Mouse (Mus musculus) intestine, embryonic 16.5 days (tissue): ENCODE measurements around the gene Nbea. TPM values are rescaled to one million over a fixed set of nuclear protein-coding genes. Genes with fewer than 3 reads are reported as not detected.
"Not testable (repeated sequence)": the region's sequence is repeated elsewhere in the genome, so short reads cannot be mapped to it uniquely, and the experiment has no call there.

Source experiments
- ATAC-seq: fragments of 200-750 bp; cut with Nextera tagmentation; 2 replicates; pipeline ENCODE4 v1.8.0; 2017; ENCODE audit warnings: moderate TSS enrichment, moderate library complexity
- H3K27ac ChIP-seq: fragments of 300-500 bp; sonication (generic); 2 replicates; pipeline ENCODE4 v1.5.1; 2014; ENCODE audit warnings: mild to moderate bottlenecking, low read length
- H3K27me3 ChIP-seq: fragments of 300-500 bp; sonication (generic); replicated peaks from 2 replicates; pipeline ENCODE4 v1.6.1; 2014; ENCODE audit warnings: low read length, control low read depth, mixed read lengths; ENCODE audit not compliant: control insufficient read depth, insufficient read depth
- H3K36me3 ChIP-seq: fragments of 300-500 bp; sonication (generic); 2 replicates; pipeline ENCODE4 v1.6.1; 2014; ENCODE audit warnings: low read length, control low read depth; ENCODE audit not compliant: control insufficient read depth, insufficient read depth
- H3K4me1 ChIP-seq: fragments of 300-500 bp; sonication (generic); 2 replicates; pipeline ENCODE4 v1.6.1; 2014; ENCODE audit warnings: low read length, control low read depth, mixed read lengths; ENCODE audit not compliant: control insufficient read depth, insufficient read depth
- H3K4me2 ChIP-seq: fragments of 300-500 bp; sonication (generic); 2 replicates; pipeline ENCODE4 v1.6.1; 2014; ENCODE audit warnings: low read depth, low read length, control low read depth
- H3K4me3 ChIP-seq: fragments of 300-500 bp; sonication (generic); 2 replicates; pipeline ENCODE4 v1.5.1; 2014; ENCODE audit warnings: mild to moderate bottlenecking, low read length
- H3K9ac ChIP-seq: fragments of 300-500 bp; sonication (generic); 2 replicates; pipeline ENCODE4 v1.6.1; 2014; ENCODE audit warnings: low read depth, low read length
- H3K9me3 ChIP-seq: fragments of 300-500 bp; sonication (generic); 2 replicates; pipeline ENCODE4 v1.6.1; 2016; ENCODE audit warnings: low read length, control low read depth; ENCODE audit not compliant: control insufficient read depth
- WGBS: fragments of 180-500 bp; shearing (Covaris S2); extraction: QIAGEN DNeasy Blood & Tissue Kit; methylation state at CpG from one replicate; pipeline ENCODE4 v1.1.7; 2014; 5-methylcytosine and 5-hydroxymethylcytosine counted together
- polyA plus RNA-seq: library from polyadenylated mRNA; unstranded; fragments of >200 nt; fragmentation: Nextera tagmentation; extraction: Ambion mirVana; gene quantifications from 2 replicates; pipeline ENCODE4 v1.2.1, GENCODE M21; 2015

Nbea gene
- polyA plus RNA-seq, 1 experiment from 2014 or later: 5.6 TPM

DNA sequence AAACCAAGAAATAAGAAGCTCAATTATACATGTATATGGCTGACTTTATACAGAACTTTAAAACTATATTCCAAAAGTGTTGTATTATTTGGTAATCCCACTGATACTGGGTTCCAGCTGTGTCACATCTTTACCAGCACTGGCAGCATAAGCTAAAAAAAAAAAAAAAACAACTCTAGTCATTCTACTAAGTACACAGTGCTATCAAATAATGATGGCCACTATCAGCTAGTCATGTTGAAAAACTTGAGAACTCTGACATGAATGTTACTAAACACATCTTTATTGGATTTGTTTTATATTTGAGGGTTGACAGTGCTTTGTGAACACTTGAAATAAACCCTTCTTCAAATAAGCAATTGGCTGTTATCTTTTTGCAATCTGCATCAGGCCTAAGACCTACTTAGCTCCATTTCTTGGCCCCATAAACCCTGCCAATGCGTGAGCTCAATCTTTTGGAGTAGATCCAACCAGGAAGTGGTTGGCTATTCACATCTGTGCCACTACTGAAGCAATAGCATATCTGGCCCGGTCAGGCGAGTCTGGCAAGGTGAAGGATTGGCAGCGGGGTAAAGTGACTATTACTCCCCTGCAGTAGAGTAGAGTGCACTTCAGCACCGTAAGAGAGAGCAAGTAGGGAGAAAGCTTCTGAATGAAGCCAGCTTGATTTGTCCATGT lies 137.7 kb downstream of the Nbea start:
- Histone ChIP-seq H3K4me3 (no peak overlapping the region), H3K4me1 (no peaks in the 10 kb centered on the region), H3K27ac (no peak overlapping the region), H3K4me2 (no peak overlapping the region), H3K9ac (no peak overlapping the region), H3K27me3 (no peaks in the 10 kb centered on the region), H3K36me3 (no peaks in the 10 kb centered on the region), H3K9me3 (no peaks in the 10 kb centered on the region)
- ATAC-seq: 0 out of 2 replicates have a peak, but pooled peaks have one; percentile 38
- WGBS: 78% methylated on average over 5 of the region's 5 CpGs

DNA sequence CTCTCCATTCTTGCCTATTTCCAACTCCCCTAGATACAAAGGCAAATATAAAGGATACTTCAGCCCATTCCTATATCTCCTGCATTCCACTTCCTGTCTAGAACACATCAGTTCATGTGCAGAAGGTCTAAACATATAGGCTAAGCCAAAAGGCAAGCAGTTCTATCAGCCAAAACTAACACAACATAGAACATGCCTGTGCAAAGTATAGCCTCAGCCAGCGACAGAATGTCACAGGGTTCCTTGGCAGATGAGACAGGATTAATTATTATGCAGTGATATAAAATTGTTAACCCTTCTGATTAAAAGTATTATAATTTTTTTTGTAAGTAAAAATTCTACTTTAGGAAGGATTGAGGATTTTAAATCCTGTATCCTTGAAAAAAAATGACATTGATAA lies 140.4 kb downstream of the Nbea start:
- Histone ChIP-seq H3K4me1 (no peaks in the 10 kb centered on the region), H3K4me3 (no peak overlapping the region), H3K4me2 (no peak overlapping the region), H3K9ac (no peak overlapping the region), H3K9me3 (no peaks in the 10 kb centered on the region), H3K36me3 (no peaks in the 10 kb centered on the region), H3K27ac (no peak overlapping the region), H3K27me3 (no peaks in the 10 kb centered on the region)
- WGBS: 82% methylated on average over 1 of the region's 1 CpGs
- ATAC-seq: no peak

DNA sequence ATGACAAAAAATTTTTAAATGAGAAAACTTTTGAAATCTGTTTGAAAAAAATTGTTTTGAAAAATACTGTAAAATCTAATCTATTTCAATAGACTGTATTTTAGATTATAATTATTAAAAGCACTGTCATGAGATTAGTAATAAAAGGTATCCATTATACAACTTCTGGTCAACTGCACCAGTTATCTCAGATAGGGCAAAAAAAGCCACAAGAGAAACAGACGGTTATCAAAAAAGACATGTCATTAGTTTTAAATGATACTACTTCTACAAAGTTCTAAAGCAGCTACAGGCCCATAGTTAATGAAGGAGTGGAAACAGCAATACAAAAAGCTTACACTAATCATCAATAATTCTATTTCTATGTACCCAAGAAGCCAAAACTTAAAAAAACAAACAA lies 144.0 kb downstream of the Nbea start:
- Histone ChIP-seq H3K27ac (no peak overlapping the region), H3K4me1 (no peaks in the 10 kb centered on the region), H3K36me3 (no peaks in the 10 kb centered on the region), H3K4me2 (no peak overlapping the region), H3K9me3 (no peaks in the 10 kb centered on the region), H3K4me3 (no peak overlapping the region), H3K27me3 (no peaks in the 10 kb centered on the region), H3K9ac (no peak overlapping the region)
- 88% methylated on average over 1 of the region's 1 CpGs for WGBS
- no peak for ATAC-seq

DNA sequence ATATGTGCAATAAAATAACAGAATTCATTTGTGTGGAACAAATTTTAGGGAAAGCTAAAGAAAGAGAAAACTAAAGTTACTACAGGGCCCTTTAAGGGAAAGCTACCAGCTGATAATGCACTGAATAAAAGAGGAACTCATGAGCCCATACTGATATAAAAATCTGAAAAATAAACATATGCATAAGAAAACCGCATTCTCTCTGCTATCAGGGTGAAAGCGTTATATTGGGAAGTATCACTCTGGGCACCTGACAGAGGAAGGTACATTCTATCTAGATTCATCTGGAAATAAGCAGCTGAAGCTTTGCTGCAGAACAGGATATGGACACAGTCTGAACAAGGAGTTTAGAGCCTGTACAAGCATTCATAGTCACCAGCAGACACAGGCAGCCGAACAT lies 148.9 kb downstream of the Nbea start:
- Histone ChIP-seq H3K4me2 (no peak overlapping the region), H3K4me3 (no peak overlapping the region), H3K27me3 (no peaks in the 10 kb centered on the region), H3K9ac (no peak overlapping the region), H3K4me1 (no peaks in the 10 kb centered on the region), H3K36me3 (no peaks in the 10 kb centered on the region), H3K9me3 (no peaks in the 10 kb centered on the region), H3K27ac (no peak overlapping the region)
- WGBS: 74% methylated on average over 3 of the region's 3 CpGs
- no peak for ATAC-seq

DNA sequence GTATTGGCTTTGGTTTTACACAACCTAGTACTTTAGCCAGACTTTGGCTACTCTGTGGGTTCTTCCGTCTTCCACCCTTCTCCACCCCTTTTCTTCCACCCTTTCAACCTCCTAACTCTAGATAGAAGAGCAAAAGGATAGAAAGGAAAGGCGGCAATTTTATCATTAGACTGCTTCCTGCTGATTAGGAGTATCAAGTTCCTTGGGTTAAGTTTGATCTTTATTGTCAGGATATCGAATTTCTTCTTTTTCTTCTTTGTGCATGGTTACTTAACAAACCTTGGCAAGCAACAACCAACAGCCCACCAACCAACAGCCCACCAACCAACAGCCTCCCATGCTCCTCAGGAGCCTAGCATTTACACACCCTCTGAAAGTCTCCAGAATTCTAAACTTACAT lies 165.0 kb downstream of the Nbea start:
- 91% methylated on average over 3 of the region's 3 CpGs for WGBS
- H3K36me3 ChIP-seq: no peaks in the 10 kb centered on the region

DNA sequence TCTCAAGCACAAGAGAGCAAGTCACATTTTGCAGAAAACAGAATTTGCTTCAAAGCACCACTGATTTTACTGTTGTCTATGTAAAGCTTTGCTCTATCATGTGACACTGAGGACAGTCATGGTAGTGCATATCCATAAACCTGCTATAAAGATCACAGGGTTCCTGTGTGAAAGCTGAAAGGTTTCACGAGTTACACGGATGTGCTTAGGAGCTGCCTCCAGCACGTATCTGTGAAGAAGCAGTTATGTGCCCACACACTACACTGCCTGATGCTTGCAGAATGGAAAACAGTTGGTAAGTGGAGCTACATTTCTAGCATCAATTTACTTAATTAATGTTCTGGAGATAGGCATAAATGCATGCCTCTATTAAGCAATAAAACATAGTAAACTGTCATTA lies 172.4 kb downstream of the Nbea start:
- Histone ChIP-seq H3K27me3 (no peaks in the 10 kb centered on the region), H3K4me3 (no peak overlapping the region), H3K36me3 (no peaks in the 10 kb centered on the region), H3K27ac (no peak overlapping the region), H3K9me3 (no peaks in the 10 kb centered on the region), H3K4me1 (no peaks in the 10 kb centered on the region), H3K9ac (no peak overlapping the region), H3K4me2 (no peak overlapping the region)
- no peak for ATAC-seq
- 76% methylated on average over 3 of the region's 3 CpGs for WGBS

More for the DNA sequence above, 165.0 kb downstream of the Nbea start:
- no peak overlapping the region for H3K27ac ChIP-seq
- no peak overlapping the region for H3K4me3 ChIP-seq
- no peaks in the 10 kb centered on the region for H3K9me3 ChIP-seq
- H3K4me2 ChIP-seq: no peak overlapping the region
- H3K9ac ChIP-seq: no peak overlapping the region
- ATAC-seq: no peak
- H3K4me1 ChIP-seq: no peaks in the 10 kb centered on the region
- no peaks in the 10 kb centered on the region for H3K27me3 ChIP-seq

DNA sequence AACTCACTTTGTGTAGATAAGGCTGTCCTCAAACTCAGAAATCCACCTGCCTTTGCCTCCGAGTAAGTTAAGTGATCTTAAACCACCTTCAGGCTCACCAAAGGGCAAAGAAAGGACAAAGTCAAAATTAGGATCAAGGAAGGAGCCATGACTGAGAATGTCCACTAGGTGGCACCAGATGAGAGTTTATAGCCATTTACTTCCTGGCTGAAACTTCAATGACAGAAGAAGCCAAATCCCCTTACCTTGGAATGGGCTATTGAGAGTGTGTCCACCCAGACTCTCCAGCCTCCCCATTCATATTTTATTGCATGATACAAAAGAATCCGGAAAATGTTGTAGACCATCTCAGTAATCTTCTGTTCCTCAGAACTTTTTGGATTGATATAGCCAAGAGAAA lies 175.5 kb downstream of the Nbea start:
- ATAC-seq: no peak
- Histone ChIP-seq H3K4me2 (no peak overlapping the region), H3K9ac (no peak overlapping the region), H3K4me3 (no peak overlapping the region), H3K9me3 (no peaks in the 10 kb centered on the region), H3K27ac (no peak overlapping the region), H3K36me3 (no peaks in the 10 kb centered on the region), H3K27me3 (no peaks in the 10 kb centered on the region), H3K4me1 (no peaks in the 10 kb centered on the region)
- 20% methylated on average over 2 of the region's 2 CpGs for WGBS

DNA sequence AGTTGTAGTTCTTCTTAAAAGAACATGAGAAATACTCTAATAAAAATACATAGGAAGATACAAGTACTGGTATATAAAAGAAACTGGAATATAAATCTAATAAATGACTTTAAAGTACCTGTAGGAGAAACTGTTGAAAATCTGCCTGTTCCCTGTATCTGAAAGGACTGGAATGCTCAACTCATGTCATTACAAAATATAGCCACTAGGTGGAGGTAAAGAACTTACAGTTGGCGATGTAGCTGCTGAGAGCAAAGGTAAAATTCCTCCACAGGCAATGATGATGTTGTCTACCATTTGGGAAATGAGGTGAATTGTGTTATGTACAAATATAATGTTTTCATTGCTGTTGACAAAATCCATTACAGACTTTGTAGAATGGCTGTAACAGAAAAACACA lies 183.2 kb downstream of the Nbea start:
- no peaks in the 10 kb centered on the region for H3K36me3 ChIP-seq
- WGBS: 5% methylated on average over 1 of the region's 1 CpGs
- H3K4me2 ChIP-seq: no peak overlapping the region
- H3K27me3 ChIP-seq: no peaks in the 10 kb centered on the region
- no peaks in the 10 kb centered on the region for H3K9me3 ChIP-seq
- H3K9ac ChIP-seq: no peak overlapping the region
- no peak overlapping the region for H3K4me3 ChIP-seq
- no peaks in the 10 kb centered on the region for H3K4me1 ChIP-seq
- H3K27ac ChIP-seq: no peak overlapping the region
- ATAC-seq: no peak; the same call in 1 of the 2 replicates

DNA sequence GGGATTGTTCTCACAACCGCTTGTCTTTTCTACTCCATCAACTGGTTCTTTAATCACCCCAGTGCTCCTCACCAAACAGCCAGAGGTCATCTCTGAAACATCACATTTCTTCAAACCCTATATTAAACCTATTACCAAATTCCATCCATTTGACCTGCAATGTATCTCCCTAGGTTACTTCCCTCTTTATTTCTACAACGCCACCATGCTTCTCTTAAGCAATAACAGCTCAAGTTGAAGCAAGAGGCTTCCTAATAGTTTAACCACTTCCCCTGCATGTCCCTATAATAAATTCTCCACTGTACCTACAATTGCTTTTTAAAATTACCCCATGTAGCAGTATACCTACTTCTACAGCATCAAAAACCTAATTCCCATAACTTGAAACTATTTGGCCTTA lies 205.1 kb downstream of the Nbea start:
- Histone ChIP-seq H3K4me3 (no peak overlapping the region), H3K27me3 (no peaks in the 10 kb centered on the region), H3K9ac (no peak overlapping the region), H3K4me1 (no peaks in the 10 kb centered on the region), H3K27ac (no peak overlapping the region), H3K36me3 (no peaks in the 10 kb centered on the region), H3K9me3 (no peaks in the 10 kb centered on the region), H3K4me2 (no peak overlapping the region)
- 91% methylated on average over 2 of the region's 2 CpGs for WGBS
- no peak for ATAC-seq

DNA sequence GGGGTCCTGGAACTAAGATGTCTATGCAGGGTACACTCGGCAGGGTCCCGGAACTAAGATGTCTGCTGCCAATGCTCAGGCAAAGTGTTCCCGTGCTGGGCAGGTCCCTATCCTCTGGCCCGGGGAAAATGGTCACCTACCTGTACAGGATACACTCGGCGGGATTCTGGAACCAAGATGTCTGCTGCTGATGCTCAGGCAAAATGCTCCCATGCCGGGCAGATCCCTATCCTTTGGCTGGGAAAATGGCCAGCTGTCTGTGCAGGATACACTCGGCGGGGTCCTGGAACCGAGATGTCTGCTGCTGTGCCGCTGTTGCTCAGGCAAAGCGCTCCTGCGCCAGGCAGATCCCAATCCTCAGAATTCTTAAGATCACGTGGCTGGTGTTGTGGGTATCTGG lies 206.5 kb downstream of the Nbea start:
- H3K27me3 ChIP-seq, H3K36me3 ChIP-seq, H3K9ac ChIP-seq, H3K9me3 ChIP-seq, H3K4me1 ChIP-seq, H3K4me2 ChIP-seq, H3K4me3 ChIP-seq, H3K27ac ChIP-seq, ATAC-seq: not testable (repeated sequence)
- WGBS: 96% methylated on average over 14 of the region's 14 CpGs
